10 mouse cellular contexts compared by ENCODE assay signal in genomic region chr10:63652887-63653286, GRCm38 (mm10).
DNase-seq lines count a peak whose midpoint lies in the region.
"Had no signal": no experiment of that assay in that cellular context is flagged by ENCODE, and none has a peak within 500 bp of the region (broad histone marks: within the 10 kb centered on the region; RNA-seq: fewer than 3 reads in every experiment).

No protein-coding gene starts in this region.

- DNase-seq in R1 (ENCODE audit: low read depth, low spot score): peak; percentile 90
- DNase-seq in cerebellum, adult 18-20 months: peak; percentile 42 to 53
- DNase-seq in cerebellum, postnatal 36 days: peak; percentile 30 to 46
- peak; percentile 46 for DNase-seq in lung, postnatal 14 days
- no peak for DNase-seq in urinary bladder, adult 18-20 months (ENCODE audit: low spot score in 2 of 2)
- DNase-seq in kidney, postnatal 10 days: no peak
- DNase-seq in frontal cortex, postnatal 36 days (ENCODE audit: low spot score in 2 of 2): no peak
- DNase-seq: gastrocnemius, postnatal 36 days; kidney, adult 9 months; midbrain, embryonic 14.5 days had no signal

Comparison
In these comparisons a context has a peak if more than half of its experiments do, and no peak if none do; other contexts are left out.
1. DNase-seq: peak in R1 (single experiment), cerebellum, adult 18-20 months (2 of 2), cerebellum, postnatal 36 days (2 of 2) and lung, postnatal 14 days (single experiment); none in urinary bladder, adult 18-20 months (0 of 2), kidney, postnatal 10 days (single experiment) and frontal cortex, postnatal 36 days (0 of 2).